Mouse (Mus musculus) effector memory CD4-positive, alpha-beta T cell, adult 5 months (primary cell): ENCODE data around the gene Prss53. TPM values are rescaled to one million over a fixed set of nuclear protein-coding genes. Genes with fewer than 3 reads are reported as not detected.

Source experiments
- polyA plus RNA-seq: library from polyadenylated mRNA; unstranded; fragments of 100-300 nt; shearing (Covaris generic); gene quantifications from one replicate; pipeline ENCODE4 v1.2.1, GENCODE M21; 2017

Prss53 gene
- polyA plus RNA-seq, result 0.51 TPM

GRCm38 (mm10) chr7:127890798-127891197 is at the start of gene Prss53:
TSS of gene Prss53 (minus strand) at chr7:127890970.

GRCm38 (mm10) chr7:127929923-127930322 is 39.2 kb upstream of the Prss53 start, which contains the start of gene Prss8:
TSS of gene Prss8 (minus strand) at chr7:127930104.

GRCm38 (mm10) chr7:127912190-127912871 is 21.6 kb upstream of the Prss53 start, which contains the start of gene Kat8:
TSS of gene Kat8 (plus strand) at chr7:127912516.

GRCm38 (mm10) chr7:127903971-127904796 is 13.4 kb upstream of the Prss53 start, which contains the start of gene Bckdk:
TSS of gene Bckdk (plus strand) at chr7:127904082.

GRCm38 (mm10) chr7:127895442-127895841 is 4.7 kb upstream of the Prss53 start, which contains the start of the genes Gm21974 and Vkorc1:
TSS of gene Gm21974 (minus strand) at chr7:127895454.
TSS of gene Vkorc1 (minus strand) at chr7:127895617.

GRCm38 (mm10) chr7:127876467-127877348 is 14.1 kb downstream of the Prss53 start, which contains the start of gene Zfp668:
TSS of gene Zfp668 (minus strand) at chr7:127876828.

GRCm38 (mm10) chr7:127876041-127876466 is 14.7 kb downstream of the Prss53 start, which contains the start of gene Zfp646:
TSS of gene Zfp646 (plus strand) at chr7:127876221.

Other genes with a start within 250 kb of the Prss53 start
- gene Bcl7c, start 182.0 kb downstream of the Prss53 start, polyA plus RNA-seq, result 59.3 TPM
- gene Ctf1, start 178.2 kb downstream of the Prss53 start, polyA plus RNA-seq, result not detected
- gene Ctf2, start 158.8 kb downstream of the Prss53 start, polyA plus RNA-seq, result not detected
- gene Fbxl19, start 146.4 kb downstream of the Prss53 start, polyA plus RNA-seq, result 0.71 TPM
- 10.5 TPM for gene Orai3, start 121.2 kb downstream of the Prss53 start, polyA plus RNA-seq
- gene Setd1a, start 114.3 kb downstream of the Prss53 start, polyA plus RNA-seq, result 7.5 TPM
- gene Gm49388, start 105.4 kb downstream of the Prss53 start, polyA plus RNA-seq, result not detected
- 0.79 TPM for gene Hsd3b7, start 90.4 kb downstream of the Prss53 start, polyA plus RNA-seq
- gene Stx4a, start 66.7 kb downstream of the Prss53 start, polyA plus RNA-seq, result 111 TPM
- gene Stx1b, start 66.4 kb downstream of the Prss53 start, polyA plus RNA-seq, result 0.41 TPM
- gene Zfp646, start 14.7 kb downstream of the Prss53 start, polyA plus RNA-seq, result 25.8 TPM
- gene Zfp668, start 14.1 kb downstream of the Prss53 start, polyA plus RNA-seq, result 9.0 TPM
- not detected for gene Gm21974, start 4.5 kb upstream of the Prss53 start, polyA plus RNA-seq
- 47.2 TPM for gene Vkorc1, start 4.6 kb upstream of the Prss53 start, polyA plus RNA-seq
- 39.1 TPM for gene Bckdk, start 13.1 kb upstream of the Prss53 start, polyA plus RNA-seq
- gene Kat8, start 21.5 kb upstream of the Prss53 start, polyA plus RNA-seq, result 32.7 TPM
- not detected for gene Prss8, start 39.1 kb upstream of the Prss53 start, polyA plus RNA-seq
- 1.7 TPM for gene Prss36, start 55.8 kb upstream of the Prss53 start, polyA plus RNA-seq
- 253 TPM for gene Fus, start 76.5 kb upstream of the Prss53 start, polyA plus RNA-seq
- 95.9 TPM for gene Pycard, start 102.9 kb upstream of the Prss53 start, polyA plus RNA-seq
- gene Trim72, start 113.0 kb upstream of the Prss53 start, polyA plus RNA-seq, result not detected
- 0.39 TPM for gene Itgam, start 171.7 kb upstream of the Prss53 start, polyA plus RNA-seq
- gene Gm49368, start 171.7 kb upstream of the Prss53 start, polyA plus RNA-seq, result not detected
- 0.72 TPM for gene Itgax, start 238.6 kb upstream of the Prss53 start, polyA plus RNA-seq